Mouse (Mus musculus): ENCODE measurements around the gene Tle2.

Gene Tle2

GRCm38 (mm10) chr10:81553807-81554755, 20.3 kb upstream of the Tle2 start:
- no peak for DNase-seq

GRCm38 (mm10) chr10:81556282-81556681, 18.1 kb upstream of the Tle2 start:
- DNase-seq, result no peak

DNA sequence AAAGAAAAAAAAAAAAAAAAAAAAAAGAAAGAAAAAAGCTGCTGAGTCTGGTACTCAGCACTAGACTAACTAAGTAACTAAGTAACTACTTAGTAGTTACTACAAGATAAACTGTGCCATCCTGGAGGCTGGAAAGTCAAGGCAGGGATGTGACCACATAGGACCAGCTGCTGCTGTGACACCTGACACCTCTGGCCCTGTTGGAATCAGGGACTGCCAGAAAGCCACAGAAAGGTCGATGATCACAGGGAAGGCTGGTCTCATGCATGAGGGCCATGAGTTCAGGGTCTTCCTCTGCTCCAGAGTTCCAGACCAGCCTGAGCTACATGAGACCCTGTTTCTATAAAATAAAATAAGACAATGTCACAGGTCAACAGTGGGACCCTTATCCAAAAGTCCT, 16.9 kb upstream of the Tle2 start:
- no peak for DNase-seq

DNA sequence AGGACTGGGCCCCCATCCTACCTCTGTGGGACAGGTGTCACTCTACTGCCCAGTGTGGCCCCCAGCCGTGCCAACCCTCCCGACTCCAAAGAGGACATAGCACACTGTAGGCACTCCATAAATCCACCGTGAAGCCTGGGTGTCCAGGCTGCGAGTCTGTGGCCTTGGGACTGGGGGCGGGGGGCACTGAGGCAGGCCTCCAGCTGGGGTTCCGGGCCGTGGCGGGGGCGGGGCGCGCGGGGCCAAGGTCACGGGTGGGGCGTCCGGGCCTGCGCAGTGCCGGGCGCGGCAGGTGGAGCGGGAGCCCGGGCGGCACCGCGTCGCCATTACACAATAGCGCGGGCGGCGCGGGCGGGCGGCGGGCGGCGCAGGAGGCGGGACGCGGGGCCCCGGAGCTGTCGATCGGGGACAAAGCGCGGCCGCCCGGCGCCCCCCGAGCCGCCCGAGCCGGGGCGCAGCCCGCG, 15.2 kb upstream of the Tle2 start, which contains the start of gene Aes:
Gene Aes (plus strand): TSS at position 326 of the 464 bp plus-strand sequence.
- DNase-seq, result peak; percentile 76

- DNase-seq, result peak; percentile 80
Measured at GRCm38 (mm10) chr10:81559627-81560539, 14.5 kb upstream of the Tle2 start.

- no peak for DNase-seq
Measured at GRCm38 (mm10) chr10:81560719-81561459, 13.5 kb upstream of the Tle2 start.

DNA sequence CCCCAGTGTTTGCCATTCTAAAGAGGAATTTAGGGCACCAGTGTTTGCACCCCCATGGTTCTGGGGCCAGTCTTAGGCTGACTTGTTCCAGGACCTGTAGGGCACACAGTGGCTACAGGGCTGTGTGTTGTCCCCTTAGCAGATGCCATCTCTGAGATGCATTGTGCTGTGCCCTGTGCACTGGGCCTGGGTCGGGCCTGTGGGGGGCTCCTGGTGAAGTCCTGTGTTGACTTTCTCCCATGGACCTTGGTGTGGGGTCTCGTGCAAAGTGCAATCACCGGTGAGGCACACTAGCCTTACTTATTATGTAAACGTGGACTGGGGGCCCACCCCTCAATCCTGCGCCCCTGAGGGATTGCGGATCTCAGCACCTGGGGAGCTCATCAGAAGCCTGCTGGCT, 11.9 kb upstream of the Tle2 start:
- DNase-seq, result no peak

DNA sequence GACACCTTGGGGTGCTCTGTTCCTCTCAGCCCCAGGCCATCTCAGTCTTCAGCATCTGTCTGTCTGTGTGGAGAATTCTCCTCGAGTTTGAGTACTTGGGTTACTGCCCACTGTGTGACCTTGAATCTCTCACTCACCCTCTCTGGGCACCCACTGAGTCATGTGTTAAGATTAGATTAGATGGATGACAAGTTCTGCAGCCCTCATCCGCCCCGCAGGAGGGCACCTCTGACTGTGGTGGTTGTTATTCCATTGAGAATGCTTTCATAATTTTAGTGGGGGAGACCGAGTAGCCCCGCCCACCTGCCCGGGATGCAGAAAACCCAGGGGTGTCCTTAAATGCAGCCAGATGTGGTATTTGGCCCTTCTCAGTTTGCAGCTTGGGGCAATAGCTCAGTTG, 10.9 kb upstream of the Tle2 start:
- DNase-seq, result no peak

DNA sequence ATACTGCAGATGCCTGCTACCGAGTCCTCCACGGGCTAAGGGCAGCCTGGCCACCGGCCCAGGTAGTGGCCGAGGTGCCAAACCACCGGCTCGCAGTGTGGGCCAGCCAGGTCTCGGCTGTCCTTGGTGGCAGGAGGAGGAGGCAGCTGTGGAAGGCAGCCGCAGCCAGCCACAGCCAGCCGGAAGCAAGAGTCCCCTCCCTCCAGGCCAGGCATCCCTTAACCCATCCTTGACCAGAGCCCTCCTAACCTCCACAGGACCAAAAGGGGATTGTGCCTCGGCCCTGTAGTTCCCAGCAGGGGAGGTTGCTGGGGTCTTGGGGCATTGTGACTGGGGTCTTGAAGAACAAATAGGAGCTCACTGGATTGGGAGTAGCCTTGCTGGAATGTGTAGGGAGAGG, 10.1 kb upstream of the Tle2 start:
- no peak for DNase-seq

DNA sequence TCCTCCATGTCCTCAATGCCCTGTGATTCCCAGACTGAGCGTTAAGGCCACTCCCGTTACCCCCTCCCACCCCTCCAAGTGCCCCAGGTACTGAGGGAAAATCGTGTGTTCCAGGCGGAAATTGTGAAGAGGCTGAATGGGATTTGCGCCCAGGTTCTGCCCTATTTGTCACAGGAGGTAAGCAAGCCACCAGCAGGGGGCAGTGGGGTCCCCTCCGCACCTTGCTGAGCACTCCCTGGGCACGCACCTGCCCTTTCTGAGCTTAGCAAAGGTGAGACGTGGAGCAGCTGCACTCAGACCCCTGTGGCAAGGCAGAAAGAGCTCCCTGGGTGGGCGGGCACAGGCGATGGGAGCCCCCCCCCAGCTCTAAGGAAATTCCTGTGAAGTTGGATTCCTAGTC, 9.6 kb upstream of the Tle2 start:
- DNase-seq, result peak; percentile 71

GRCm38 (mm10) chr10:81565257-81566228, 8.8 kb upstream of the Tle2 start:
- no peak for DNase-seq

DNA sequence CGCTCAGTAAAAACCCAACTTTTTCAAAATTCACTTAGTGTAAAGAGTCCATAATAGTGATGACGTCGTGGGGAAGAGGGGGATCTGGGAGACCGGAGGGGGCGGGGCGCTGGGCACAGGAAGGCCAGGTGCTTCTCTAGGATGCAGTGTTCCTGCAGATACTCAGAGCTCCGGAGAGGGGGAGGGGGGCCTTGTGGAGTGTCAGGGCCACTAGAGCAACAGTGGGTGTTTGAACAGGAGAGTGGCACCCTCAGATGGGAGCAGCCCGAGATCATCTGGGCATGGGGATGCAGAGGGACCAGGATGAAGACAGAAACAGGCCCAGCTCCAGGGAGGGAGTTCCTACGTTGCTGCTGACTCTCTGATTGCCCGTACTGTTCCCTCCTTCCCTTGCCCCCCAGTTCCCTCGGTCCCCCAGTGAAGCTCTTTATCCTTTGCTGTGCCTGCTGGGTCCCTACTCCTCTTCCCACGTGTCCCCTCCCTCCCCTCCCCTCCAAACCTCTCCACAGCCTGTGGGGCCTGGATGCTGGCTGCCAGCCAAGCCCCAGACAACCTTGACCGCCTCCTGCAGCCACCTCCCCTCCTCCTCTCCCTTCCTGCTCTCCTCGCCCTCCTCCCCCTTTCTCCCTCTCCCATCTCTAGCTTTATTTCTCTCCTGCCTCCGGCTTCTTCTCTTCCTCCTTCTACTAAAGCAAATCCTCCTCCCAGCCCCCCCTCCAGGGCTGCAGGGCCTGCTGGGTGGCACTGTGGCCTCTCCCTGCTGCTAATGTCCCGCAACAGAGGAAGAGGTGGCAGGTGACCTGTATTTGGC, 5.8 kb upstream of the Tle2 start:
- no peak for DNase-seq

- DNase-seq, result no peak
Measured at GRCm38 (mm10) chr10:81569507-81570237, 4.7 kb upstream of the Tle2 start.

- DNase-seq, result no peak
Measured at GRCm38 (mm10) chr10:81570238-81570800, 4.0 kb upstream of the Tle2 start.

GRCm38 (mm10) chr10:81570831-81571500, 3.4 kb upstream of the Tle2 start:
- DNase-seq, result peak; percentile 97

- peak; percentile 98 for DNase-seq
Measured at GRCm38 (mm10) chr10:81571501-81571876, 2.9 kb upstream of the Tle2 start.

- DNase-seq, result no peak
Measured at GRCm38 (mm10) chr10:81572133-81572671, 2.2 kb upstream of the Tle2 start.

DNA sequence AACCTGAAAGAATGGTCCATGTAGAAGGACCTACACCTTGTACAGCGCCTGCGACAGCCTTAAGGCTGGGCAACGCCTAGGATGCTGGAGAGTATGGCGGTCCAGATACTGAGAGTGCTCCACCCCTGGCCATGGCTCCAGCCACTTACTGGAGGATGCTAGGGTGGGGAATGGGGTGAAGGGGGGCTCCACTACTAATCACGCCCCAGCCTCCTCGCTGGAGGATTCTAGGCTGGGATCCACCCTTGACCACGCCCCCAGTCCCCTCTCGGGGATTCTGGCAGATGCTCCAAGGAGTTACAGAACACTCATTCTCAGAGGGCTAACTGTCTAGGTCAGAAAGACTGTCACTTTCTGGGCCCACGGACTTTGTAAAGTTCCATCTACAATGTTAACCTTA, 1.4 kb upstream of the Tle2 start:
- DNase-seq, result no peak

DNA sequence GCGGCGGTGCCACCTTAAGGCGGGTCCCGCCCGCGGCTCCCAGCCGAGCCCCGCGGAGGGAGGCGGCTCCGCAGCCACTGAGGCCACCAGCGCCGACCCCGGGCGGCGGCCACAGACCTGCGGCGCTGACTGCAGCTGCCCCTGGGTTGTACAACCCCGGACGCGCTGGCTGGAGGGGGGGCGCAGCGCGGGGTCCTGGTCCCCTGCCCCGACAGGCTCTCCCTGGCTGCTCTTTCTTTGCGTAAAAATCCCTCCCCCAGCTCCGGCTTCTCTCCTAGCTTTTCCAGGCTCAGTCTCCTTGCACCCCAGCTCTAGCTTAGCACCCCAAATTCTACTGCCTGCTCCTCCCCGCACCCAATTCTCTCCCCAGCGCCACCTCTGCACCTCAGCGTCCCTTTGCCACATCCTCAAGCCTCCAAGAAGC, 859 bp downstream of the Tle2 start:
- DNase-seq, result no peak

Data from right cerebral cortex, postnatal 14 days (tissue).